Mouse (Mus musculus) yolk sac, embryonic 10.5 days (tissue): Measurements from ENCODE around the gene Ska2.

ENCODE experiments used
- DNase-seq: peaks from one replicate; pipeline ENCODE4 v3.0.0-alpha.2; 2017; ENCODE audit warnings: low spot score

Gene Ska2

DNA sequence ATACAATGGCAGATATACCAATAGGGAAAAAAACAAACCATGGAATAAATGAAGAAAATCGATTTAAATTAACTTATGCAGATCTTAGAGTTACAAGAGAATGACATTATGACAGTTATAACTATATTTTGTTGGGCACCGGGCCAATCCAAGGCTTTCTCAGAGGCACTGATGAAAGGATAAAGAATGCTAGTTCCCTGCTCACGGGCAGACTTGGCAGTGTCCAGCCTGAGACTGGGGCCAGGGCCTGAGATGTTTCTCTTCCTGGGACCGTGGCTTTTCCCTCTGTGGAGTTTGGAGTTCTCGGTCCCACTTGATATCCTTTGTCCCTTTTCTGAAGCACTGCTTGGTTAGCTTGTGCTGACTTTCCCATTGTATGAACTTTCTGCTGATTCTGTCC is 64.6 kb downstream of the Ska2 start:
- DNase-seq = no peak
